21 mouse cellular contexts compared by ENCODE assay signal in genomic region chr5:105615871-105616454, GRCm38 (mm10).
DNase-seq lines count a peak whose midpoint lies in the region; ATAC-seq and TF ChIP-seq lines count a peak whose summit lies in the region.
"Had no signal": no experiment of that assay in that cellular context is flagged by ENCODE, and none has a peak within 500 bp of the region (broad histone marks: within the 10 kb centered on the region; RNA-seq: fewer than 3 reads in every experiment).

No protein-coding gene starts in this region.

- H3K27ac ChIP-seq in spleen, adult 2 months (ENCODE audit: insufficient read depth, low read length): peak overlapping the region; percentile 57
- no peak overlapping the region for H3K27ac ChIP-seq in liver, postnatal 0 days (ENCODE audit: low read depth)
- H3K27ac ChIP-seq: embryonic facial prominence, embryonic 13.5 days; hindbrain, embryonic 13.5 days; intestine, embryonic 15.5 days; midbrain, embryonic 10.5 days; neural tube, embryonic 12.5 days; stomach, embryonic 15.5 days had no signal

- no peaks in the 10 kb centered on the region for H3K27me3 ChIP-seq in spleen, adult 2 months (ENCODE audit: control insufficient read depth, insufficient read depth, low read length)
- no peaks in the 10 kb centered on the region for H3K27me3 ChIP-seq in liver, postnatal 0 days (ENCODE audit: insufficient read depth, low read length)
- H3K27me3 ChIP-seq: embryonic facial prominence, embryonic 13.5 days; hindbrain, embryonic 13.5 days; intestine, embryonic 15.5 days; neural tube, embryonic 12.5 days; stomach, embryonic 15.5 days had no signal

- no peak for DNase-seq in spleen, adult 2 months (ENCODE audit: low read depth in 1 of 2, low spot score in 2 of 2)
- no peak for DNase-seq in spleen, adult 18-20 months
- DNase-seq in thymus, adult 18-20 months: peak; percentile 36 to 57
- DNase-seq in thymus, postnatal 4 days: peak; percentile 68
- no peak for DNase-seq in liver, postnatal 0 days
- DNase-seq in adrenal gland, adult 2 months: no peak
- no peak for DNase-seq in frontal cortex, postnatal 14 days (ENCODE audit: low spot score in 2 of 2)
- DNase-seq: adrenal gland, adult 8-10 months; cerebellum, adult 9-11 months; kidney, adult 9 months; lung, adult 2 months; lung, postnatal 4 days had no signal

- H3K9me3 ChIP-seq in liver, postnatal 0 days (ENCODE audit: low read length): no peaks in the 10 kb centered on the region
- H3K9me3 ChIP-seq: embryonic facial prominence, embryonic 13.5 days; hindbrain, embryonic 13.5 days; intestine, embryonic 15.5 days; neural tube, embryonic 12.5 days; stomach, embryonic 15.5 days had no signal

- TF ChIP-seq POLR2A in spleen, adult 2 months (IDR thresholded peaks at IDR 0.05; ENCODE audit: low read depth, low read length): no peak

- no peak overlapping the region for H3K4me2 ChIP-seq in liver, postnatal 0 days (ENCODE audit: low read depth, low read length)
- H3K4me2 ChIP-seq: embryonic facial prominence, embryonic 13.5 days; hindbrain, embryonic 13.5 days; intestine, embryonic 15.5 days; liver, embryonic 11.5 days; neural tube, embryonic 12.5 days; stomach, embryonic 15.5 days had no signal

- 0 out of 2 replicates have a peak, but pooled peaks cover 1% of the 10 kb centered on the region for H3K36me3 ChIP-seq in spleen, adult 2 months (ENCODE audit: control insufficient read depth, insufficient read depth, low read length)
- no peaks in the 10 kb centered on the region; the same call in 1 of the 2 replicates for H3K36me3 ChIP-seq in liver, postnatal 0 days (replicated peaks; ENCODE audit: insufficient read depth, low read length)
- H3K36me3 ChIP-seq: embryonic facial prominence, embryonic 13.5 days; hindbrain, embryonic 13.5 days; intestine, embryonic 15.5 days; midbrain, embryonic 10.5 days; neural tube, embryonic 12.5 days; stomach, embryonic 15.5 days had no signal

- TF ChIP-seq CTCF in spleen, adult 2 months (IDR thresholded peaks at IDR 0.05; ENCODE audit: extremely low read depth, insufficient read depth, insufficient read length, insufficient replicate concordance): no peak
- no peak for TF ChIP-seq CTCF in liver, postnatal 0 days (IDR thresholded peaks at IDR 0.05; ENCODE audit: low read depth)

- no peak overlapping the region for H3K9ac ChIP-seq in liver, postnatal 0 days (replicated peaks)
- H3K9ac ChIP-seq: embryonic facial prominence, embryonic 13.5 days; hindbrain, embryonic 13.5 days; intestine, embryonic 15.5 days; neural tube, embryonic 12.5 days; stomach, embryonic 15.5 days had no signal

- TF ChIP-seq EP300 in liver, postnatal 0 days (IDR thresholded peaks at IDR 0.05; ENCODE audit: low read depth): no peak

- H3K4me1 ChIP-seq in spleen, adult 2 months (ENCODE audit: control insufficient read depth, insufficient read depth, insufficient read length): peaks cover 12% of the 10 kb centered on the region
- H3K4me1 ChIP-seq in liver, postnatal 0 days (ENCODE audit: insufficient read depth): 0 out of 2 replicates have a peak, but pooled peaks cover 2% of the 10 kb centered on the region
- H3K4me1 ChIP-seq: embryonic facial prominence, embryonic 13.5 days; hindbrain, embryonic 13.5 days; neural tube, embryonic 12.5 days; stomach, embryonic 15.5 days had no signal

- ATAC-seq in activated CD4-positive, CD25-positive, alpha-beta regulatory T cell, adult 4 months: peak; percentile 58
- no peak; the same call in 1 of the 2 replicates for ATAC-seq in liver, postnatal 0 days
- ATAC-seq: forebrain, embryonic 16.5 days; intestine, embryonic 15.5 days had no signal

- no peak overlapping the region for H3K4me3 ChIP-seq in spleen, adult 2 months (ENCODE audit: extremely low read depth, insufficient read depth, insufficient read length)
- no peak overlapping the region for H3K4me3 ChIP-seq in liver, postnatal 0 days (ENCODE audit: low read depth, low read length)
- H3K4me3 ChIP-seq: embryonic facial prominence, embryonic 13.5 days; hindbrain, embryonic 13.5 days; intestine, embryonic 15.5 days; midbrain, embryonic 10.5 days; neural tube, embryonic 12.5 days; stomach, embryonic 15.5 days had no signal

- 41% methylated on average over 7 of the region's 7 CpGs for WGBS in spleen, adult 2 months
- 54% methylated on average over 7 of the region's 7 CpGs for WGBS in liver, postnatal 0 days (ENCODE audit: insufficient replicate concordance)

Comparison
In these comparisons a context has a peak if more than half of its experiments do, and no peak if none do; other contexts are left out.
1. DNase-seq: peak in thymus, adult 18-20 months (2 of 2) and thymus, postnatal 4 days (single experiment); none in spleen, adult 2 months (0 of 2), spleen, adult 18-20 months (0 of 2), liver, postnatal 0 days (single experiment), adrenal gland, adult 2 months (single experiment) and frontal cortex, postnatal 14 days (0 of 2).